Mouse (Mus musculus) urinary bladder, postnatal 4 days (tissue): ENCODE results near the gene Rabgap1l.
"Not testable (repeated sequence)": the region's sequence is repeated elsewhere in the genome, so short reads cannot be mapped to it uniquely, and the experiment has no call there.

ENCODE experiments used
- DNase-seq, 2 experiments: peaks; one replicate each; pipeline ENCODE4 v3.0.0; 2021 to 2022; ENCODE audit warnings: low spot score in 2 of 2

Rabgap1l gene

GRCm38 (mm10) chr1:160496906-160497577, 296.0 kb downstream of the Rabgap1l start:
- no peak for DNase-seq

GRCm38 (mm10) chr1:160485731-160486130, 307.3 kb downstream of the Rabgap1l start:
- DNase-seq, result no peak

GRCm38 (mm10) chr1:160485028-160485427, 308.0 kb downstream of the Rabgap1l start:
- DNase-seq, result no peak

GRCm38 (mm10) chr1:160481643-160482042, 311.4 kb downstream of the Rabgap1l start:
- DNase-seq, result no peak

- DNase-seq, result no peak
Measured at GRCm38 (mm10) chr1:160467443-160467842, 325.6 kb downstream of the Rabgap1l start.

GRCm38 (mm10) chr1:160465186-160465585, 327.8 kb downstream of the Rabgap1l start:
- DNase-seq, result no peak

- no peak for DNase-seq
Measured at GRCm38 (mm10) chr1:160464148-160464547, 328.9 kb downstream of the Rabgap1l start.

GRCm38 (mm10) chr1:160460346-160460745, 332.7 kb downstream of the Rabgap1l start:
- DNase-seq, result no peak

- no peak for DNase-seq
Measured at GRCm38 (mm10) chr1:160451663-160452062, 341.3 kb downstream of the Rabgap1l start.

- DNase-seq, result no peak
Measured at GRCm38 (mm10) chr1:160448681-160449080, 344.3 kb downstream of the Rabgap1l start.

GRCm38 (mm10) chr1:160446823-160447222, 346.2 kb downstream of the Rabgap1l start:
- no peak for DNase-seq

- no peak for DNase-seq
Measured at GRCm38 (mm10) chr1:160443506-160443905, 349.5 kb downstream of the Rabgap1l start.

GRCm38 (mm10) chr1:160441679-160442078, 351.3 kb downstream of the Rabgap1l start:
- no peak for DNase-seq

- DNase-seq, result no peak
Measured at GRCm38 (mm10) chr1:160441161-160441560, 351.9 kb downstream of the Rabgap1l start.

- no peak for DNase-seq
Measured at GRCm38 (mm10) chr1:160438820-160439219, 354.2 kb downstream of the Rabgap1l start.

GRCm38 (mm10) chr1:160417196-160417854, 375.7 kb downstream of the Rabgap1l start:
- DNase-seq, result no peak

GRCm38 (mm10) chr1:160410822-160411221, 382.2 kb downstream of the Rabgap1l start:
- no peak for DNase-seq

- not testable (repeated sequence) for DNase-seq
Measured at GRCm38 (mm10) chr1:160409689-160410088, 383.3 kb downstream of the Rabgap1l start.

GRCm38 (mm10) chr1:160409123-160409522, 383.9 kb downstream of the Rabgap1l start:
- DNase-seq, result no peak

- no peak for DNase-seq
Measured at GRCm38 (mm10) chr1:160408302-160408897, 384.6 kb downstream of the Rabgap1l start.

GRCm38 (mm10) chr1:160399428-160399827, 393.6 kb downstream of the Rabgap1l start:
- no peak for DNase-seq

GRCm38 (mm10) chr1:160397037-160397436, 396.0 kb downstream of the Rabgap1l start:
- DNase-seq, result no peak

GRCm38 (mm10) chr1:160387446-160387845, 405.6 kb downstream of the Rabgap1l start:
- no peak for DNase-seq
